Mouse (Mus musculus): ENCODE data around the gene Podn. TPM values are rescaled to one million over a fixed set of nuclear protein-coding genes. Genes with fewer than 3 reads are reported as not detected.

The Podn gene
- polyA plus RNA-seq, 2 experiments = 0.25 to 0.66 TPM

GRCm38 (mm10) chr4:107984282-107984981 is 111.8 kb downstream of the Podn start:
- DNase-seq (ENCODE audit: low read depth in 3 of 3, low spot score in 3 of 3) (no peak), ATAC-seq (ENCODE audit: insufficient read depth) (no peak)
- Histone ChIP-seq H3K27ac (no peak overlapping the region), H3K4me2 (ENCODE audit: low read depth) (no peak overlapping the region), H3K9me3 (ENCODE audit: control insufficient read depth, low read length) (no peaks in the 10 kb centered on the region), H3K4me1 (replicated peaks; ENCODE audit: control insufficient read depth in 2 of 2, insufficient read depth in 2 of 2, low read length in 1 of 2) (no peaks in the 10 kb centered on the region), H3K36me3 (replicated peaks; ENCODE audit: control insufficient read depth, insufficient read depth, low read depth) (no peaks in the 10 kb centered on the region), H3K4me3 (ENCODE audit: insufficient read depth in 1 of 2, low read depth in 2 of 2, low read length in 2 of 2) (no peak overlapping the region), H3K27me3 (ENCODE audit: control insufficient read depth, insufficient read depth, low read length) (no peaks in the 10 kb centered on the region), H3K9ac (replicated peaks) (no peak overlapping the region)
- WGBS (ENCODE audit: insufficient replicate concordance) = 57% methylated on average over 7 of the region's 7 CpGs
- TF ChIP-seq CTCF (IDR thresholded peaks at IDR 0.05; ENCODE audit: low read depth) = no peak
- no peak for TF ChIP-seq EP300 (IDR thresholded peaks at IDR 0.05; ENCODE audit: low read depth)

- Histone ChIP-seq H3K4me2 (ENCODE audit: low read depth) (no peak overlapping the region), H3K4me1 (replicated peaks; ENCODE audit: control insufficient read depth in 2 of 2, insufficient read depth in 2 of 2, low read length in 1 of 2) (no peaks in the 10 kb centered on the region), H3K27me3 (ENCODE audit: control insufficient read depth, insufficient read depth, low read length) (no peaks in the 10 kb centered on the region), H3K9me3 (ENCODE audit: control insufficient read depth, low read length) (no peaks in the 10 kb centered on the region), H3K27ac (no peak overlapping the region), H3K9ac (replicated peaks) (no peak overlapping the region), H3K36me3 (replicated peaks; ENCODE audit: control insufficient read depth, insufficient read depth, low read depth) (no peaks in the 10 kb centered on the region), H3K4me3 (ENCODE audit: insufficient read depth in 1 of 2, low read depth in 2 of 2, low read length in 2 of 2) (no peak overlapping the region)
- no peak for DNase-seq (ENCODE audit: low read depth in 3 of 3, low spot score in 3 of 3)
- no peak for TF ChIP-seq EP300 (IDR thresholded peaks at IDR 0.05; ENCODE audit: low read depth)
- TF ChIP-seq CTCF (IDR thresholded peaks at IDR 0.05; ENCODE audit: low read depth) = no peak
- WGBS (ENCODE audit: insufficient replicate concordance) = 35% methylated on average over 1 of the region's 1 CpGs
- ATAC-seq (ENCODE audit: insufficient read depth) = no peak
These were observed 112.5 kb downstream of the Podn start for GRCm38 (mm10) chr4:107983717-107984116.

GRCm38 (mm10) chr4:107980002-107980600 is 116.1 kb downstream of the Podn start:
- WGBS (ENCODE audit: insufficient replicate concordance) = 58% methylated on average over 6 of the region's 6 CpGs
- DNase-seq (ENCODE audit: low read depth in 3 of 3, low spot score in 3 of 3) (no peak), ATAC-seq (ENCODE audit: insufficient read depth) (no peak)
- H3K4me3 ChIP-seq (ENCODE audit: insufficient read depth in 1 of 2, low read depth in 2 of 2, low read length in 2 of 2) = no peak overlapping the region
- H3K4me2 ChIP-seq (ENCODE audit: low read depth) = no peak overlapping the region
- no peaks in the 10 kb centered on the region for H3K9me3 ChIP-seq (ENCODE audit: control insufficient read depth, low read length)
- no peak overlapping the region for H3K9ac ChIP-seq (replicated peaks)
- H3K4me1 ChIP-seq (replicated peaks; ENCODE audit: control insufficient read depth in 2 of 2, insufficient read depth in 2 of 2, low read length in 1 of 2) = no peaks in the 10 kb centered on the region
- TF ChIP-seq EP300 (IDR thresholded peaks at IDR 0.05; ENCODE audit: low read depth) = no peak
- no peak for TF ChIP-seq CTCF (IDR thresholded peaks at IDR 0.05; ENCODE audit: low read depth)
- no peak overlapping the region for H3K27ac ChIP-seq
- no peaks in the 10 kb centered on the region for H3K36me3 ChIP-seq (replicated peaks; ENCODE audit: control insufficient read depth, insufficient read depth, low read depth)
- H3K27me3 ChIP-seq (ENCODE audit: control insufficient read depth, insufficient read depth, low read length) = no peaks in the 10 kb centered on the region

DNA sequence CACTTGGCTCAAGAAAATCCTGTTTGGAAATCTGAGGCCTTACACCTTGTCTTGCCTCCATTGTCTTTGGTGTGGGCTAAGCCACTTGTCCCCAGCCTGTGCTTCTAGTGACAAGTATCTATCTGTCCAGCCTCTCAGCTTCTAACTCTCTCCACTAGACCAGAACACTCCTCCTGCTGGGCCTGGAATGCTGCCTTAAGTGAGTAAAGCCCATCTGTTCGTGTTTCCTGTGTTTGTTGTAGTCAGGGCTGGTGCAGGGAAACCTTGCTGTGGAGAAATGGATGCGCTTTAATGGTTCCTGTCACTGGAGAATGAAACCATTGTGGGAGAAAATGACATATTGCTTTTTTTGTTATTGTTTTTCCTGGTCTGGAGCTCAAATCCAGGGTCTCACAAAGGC is 116.7 kb downstream of the Podn start:
- H3K9me3 ChIP-seq (ENCODE audit: control insufficient read depth, low read length) = no peaks in the 10 kb centered on the region
- H3K4me1 ChIP-seq (replicated peaks; ENCODE audit: control insufficient read depth in 2 of 2, insufficient read depth in 2 of 2, low read length in 1 of 2) = no peaks in the 10 kb centered on the region
- 43% methylated on average over 2 of the region's 2 CpGs for WGBS (ENCODE audit: insufficient replicate concordance)
- no peak for TF ChIP-seq CTCF (IDR thresholded peaks at IDR 0.05; ENCODE audit: low read depth)
- no peak for TF ChIP-seq EP300 (IDR thresholded peaks at IDR 0.05; ENCODE audit: low read depth)
- no peaks in the 10 kb centered on the region for H3K27me3 ChIP-seq (ENCODE audit: control insufficient read depth, insufficient read depth, low read length)
- no peaks in the 10 kb centered on the region for H3K36me3 ChIP-seq (replicated peaks; ENCODE audit: control insufficient read depth, insufficient read depth, low read depth)
- no peak overlapping the region for H3K4me2 ChIP-seq (ENCODE audit: low read depth)
- H3K27ac ChIP-seq = no peak overlapping the region
- ATAC-seq (ENCODE audit: insufficient read depth) (no peak), DNase-seq (ENCODE audit: low read depth in 3 of 3, low spot score in 3 of 3) (no peak)
- no peak overlapping the region for H3K4me3 ChIP-seq (ENCODE audit: insufficient read depth in 1 of 2, low read depth in 2 of 2, low read length in 2 of 2)
- H3K9ac ChIP-seq (replicated peaks) = no peak overlapping the region

DNA sequence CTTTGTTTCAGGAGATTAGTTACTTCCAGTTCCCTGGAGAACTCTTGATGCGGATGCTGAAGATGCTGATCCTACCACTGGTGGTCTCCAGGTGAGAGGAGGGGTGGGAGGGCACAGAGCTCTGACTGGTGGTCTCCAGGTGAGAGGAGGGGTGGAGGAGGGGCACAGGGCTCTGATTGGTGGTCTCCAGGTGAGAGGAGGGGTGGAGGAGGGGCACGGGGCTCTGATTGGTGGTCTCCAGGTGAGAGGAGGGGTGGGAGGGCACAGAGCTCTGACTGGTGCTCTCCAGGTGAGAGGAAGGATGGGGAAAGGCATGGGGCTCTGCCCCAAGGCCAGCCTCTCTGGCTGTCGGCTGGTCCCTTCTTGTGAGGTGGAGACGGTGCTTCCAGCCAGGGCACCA is 118.7 kb downstream of the Podn start:
- Histone ChIP-seq H3K4me1 (replicated peaks; ENCODE audit: control insufficient read depth in 2 of 2, insufficient read depth in 2 of 2, low read length in 1 of 2) (no peaks in the 10 kb centered on the region), H3K4me2 (ENCODE audit: low read depth) (no peak overlapping the region), H3K27me3 (ENCODE audit: control insufficient read depth, insufficient read depth, low read length) (no peaks in the 10 kb centered on the region), H3K36me3 (replicated peaks; ENCODE audit: control insufficient read depth, insufficient read depth, low read depth) (no peaks in the 10 kb centered on the region), H3K27ac (no peak overlapping the region), H3K9ac (replicated peaks) (no peak overlapping the region), H3K4me3 (ENCODE audit: insufficient read depth in 1 of 2, low read depth in 2 of 2, low read length in 2 of 2) (no peak overlapping the region), H3K9me3 (ENCODE audit: control insufficient read depth, low read length) (no peaks in the 10 kb centered on the region)
- 71% methylated on average over 4 of the region's 4 CpGs for WGBS (ENCODE audit: insufficient replicate concordance)
- no peak for ATAC-seq (ENCODE audit: insufficient read depth)
- DNase-seq (ENCODE audit: low read depth in 3 of 3, low spot score in 3 of 3) = no peak
- TF ChIP-seq CTCF (IDR thresholded peaks at IDR 0.05; ENCODE audit: low read depth) (no peak), EP300 (IDR thresholded peaks at IDR 0.05; ENCODE audit: low read depth) (no peak)

All from liver, embryonic 14.5 days (tissue).